Mouse (Mus musculus): ENCODE data around the gene Rpn2.
A peak's percentile ranks its signal among the peaks of the same experiment; 100 is the strongest.

Gene Rpn2

GRCm38 (mm10) chr2:157278717-157279415 lies at the start of gene Rpn2:
Rpn2 (plus strand) TSS chr2:157279017.
- peak; percentile 98 for DNase-seq

GRCm38 (mm10) chr2:157235946-157236345 lies 42.9 kb upstream of the Rpn2 start:
- no peak for DNase-seq

GRCm38 (mm10) chr2:157245001-157245400 lies 33.8 kb upstream of the Rpn2 start:
- DNase-seq: no peak

GRCm38 (mm10) chr2:157245603-157246002 lies 33.2 kb upstream of the Rpn2 start:
- DNase-seq: no peak

- DNase-seq: no peak
These were observed 30.7 kb upstream of the Rpn2 start for GRCm38 (mm10) chr2:157248111-157248510.

- DNase-seq: peak; percentile 82
These were observed 19.1 kb upstream of the Rpn2 start for GRCm38 (mm10) chr2:157259720-157260119.

- no peak for DNase-seq
These were observed 16.9 kb upstream of the Rpn2 start for GRCm38 (mm10) chr2:157261930-157262329.

GRCm38 (mm10) chr2:157262506-157262905 lies 16.3 kb upstream of the Rpn2 start:
- no peak for DNase-seq

GRCm38 (mm10) chr2:157263101-157263500 lies 15.7 kb upstream of the Rpn2 start:
- DNase-seq: no peak

GRCm38 (mm10) chr2:157263832-157264231 lies 15.0 kb upstream of the Rpn2 start:
- DNase-seq: no peak

- no peak for DNase-seq
These were observed 591 bp downstream of the Rpn2 start, which contains the start of gene Mroh8 for GRCm38 (mm10) chr2:157279416-157279800. Mroh8 (minus strand) TSS chr2:157279549.

- DNase-seq: no peak
These were observed 4.5 kb downstream of the Rpn2 start for GRCm38 (mm10) chr2:157283321-157283720.

GRCm38 (mm10) chr2:157287542-157287941 lies 8.7 kb downstream of the Rpn2 start:
- peak; percentile 70 for DNase-seq

- no peak for DNase-seq
These were observed 10.2 kb downstream of the Rpn2 start for GRCm38 (mm10) chr2:157288996-157289395.

- peak; percentile 92 for DNase-seq
These were observed 13.3 kb downstream of the Rpn2 start for GRCm38 (mm10) chr2:157292093-157292492.

GRCm38 (mm10) chr2:157296105-157296689 lies 17.4 kb downstream of the Rpn2 start:
- DNase-seq: no peak

- DNase-seq: no peak
These were observed 21.2 kb downstream of the Rpn2 start for GRCm38 (mm10) chr2:157300051-157300450.

- no peak for DNase-seq
These were observed 24.3 kb downstream of the Rpn2 start for GRCm38 (mm10) chr2:157303096-157303495.

GRCm38 (mm10) chr2:157306091-157307032 lies 27.5 kb downstream of the Rpn2 start:
- peak; percentile 59 for DNase-seq

GRCm38 (mm10) chr2:157307715-157308265 lies 29.0 kb downstream of the Rpn2 start:
- peak; percentile 91 for DNase-seq

- no peak for DNase-seq
These were observed 29.6 kb downstream of the Rpn2 start for GRCm38 (mm10) chr2:157308273-157308917.

- DNase-seq: no peak
These were observed 30.8 kb downstream of the Rpn2 start for GRCm38 (mm10) chr2:157309611-157310010.
